Mouse (Mus musculus) thymus, postnatal 14 days (tissue): ENCODE measurements around the gene H2-M10.4.
"Not testable (repeated sequence)": the region's sequence is repeated elsewhere in the genome, so short reads cannot be mapped to it uniquely, and the experiment has no call there.

Source experiments
- DNase-seq: peaks from one replicate; pipeline ENCODE4 v3.0.0; 2021

H2-M10.4 gene

GRCm38 (mm10) chr17:36462234-36462633 is at the start of gene H2-M10.4:
Gene H2-M10.4, minus strand, starts transcription at chr17:36462334.
- DNase-seq = no peak

- DNase-seq = no peak
Measured at GRCm38 (mm10) chr17:36503910-36504309, 41.8 kb upstream of the H2-M10.4 start.

GRCm38 (mm10) chr17:36500435-36500834 is 38.3 kb upstream of the H2-M10.4 start:
- no peak for DNase-seq

- not testable (repeated sequence) for DNase-seq
Measured at GRCm38 (mm10) chr17:36488181-36488580, 26.0 kb upstream of the H2-M10.4 start.

GRCm38 (mm10) chr17:36486687-36487230 is 24.6 kb upstream of the H2-M10.4 start:
- DNase-seq = no peak

- no peak for DNase-seq
Measured at GRCm38 (mm10) chr17:36483865-36484264, 21.7 kb upstream of the H2-M10.4 start.

- DNase-seq = no peak
Measured at GRCm38 (mm10) chr17:36456260-36456659, 5.9 kb downstream of the H2-M10.4 start.

- DNase-seq = no peak
Measured at GRCm38 (mm10) chr17:36431411-36431810, 30.7 kb downstream of the H2-M10.4 start.

- DNase-seq = peak; percentile 37
Measured at GRCm38 (mm10) chr17:36418091-36418754, 43.9 kb downstream of the H2-M10.4 start.

GRCm38 (mm10) chr17:36417416-36417815 is 44.7 kb downstream of the H2-M10.4 start:
- no peak for DNase-seq

- no peak for DNase-seq
Measured at GRCm38 (mm10) chr17:36415407-36415806, 46.7 kb downstream of the H2-M10.4 start.

GRCm38 (mm10) chr17:36414361-36414760 is 47.8 kb downstream of the H2-M10.4 start:
- no peak for DNase-seq
